Mouse (Mus musculus): Measurements from ENCODE around the gene B3gnt6.

Gene B3gnt6

GRCm38 (mm10) chr7:98148721-98149407 is 50.4 kb downstream of the B3gnt6 start:
- DNase-seq (ENCODE audit: low spot score): no peak

GRCm38 (mm10) chr7:98147766-98148165 is 51.5 kb downstream of the B3gnt6 start:
- DNase-seq (ENCODE audit: low spot score): no peak

GRCm38 (mm10) chr7:98146447-98146845 is 52.8 kb downstream of the B3gnt6 start:
- DNase-seq (ENCODE audit: low spot score): no peak

- no peak for DNase-seq (ENCODE audit: low spot score)
These were observed 53.3 kb downstream of the B3gnt6 start for GRCm38 (mm10) chr7:98145842-98146446.

- no peak for DNase-seq (ENCODE audit: low spot score)
These were observed 53.9 kb downstream of the B3gnt6 start, which contains the start of gene Omp for GRCm38 (mm10) chr7:98145402-98145801. Gene Omp, minus strand, starts transcription at chr7:98145502.

GRCm38 (mm10) chr7:98142648-98143047 is 56.6 kb downstream of the B3gnt6 start:
- DNase-seq (ENCODE audit: low spot score): no peak
